Mouse (Mus musculus) gastrocnemius, adult 8-10 months (tissue): ENCODE measurements around the gene Slc35b4. TPM values are rescaled to one million over a fixed set of nuclear protein-coding genes. Genes with fewer than 3 reads are reported as not detected.

ENCODE experiments used
- DNase-seq, 2 experiments: peaks; one replicate each; pipeline ENCODE4 v3.0.0; 2022; ENCODE audit warnings: low spot score in 2 of 2
- total RNA-seq, 4 experiments: library from RNA; stranded (reverse); gene quantifications; 2 replicates each; pipeline ENCODE4 v1.2.4; 2022

Slc35b4 gene
- total RNA-seq, 4 experiments from 2014 or later = 7.4 to 9.8 (median 7.7) TPM

GRCm38 (mm10) chr6:34132391-34132790, 44.5 kb downstream of the Slc35b4 start:
- DNase-seq = no peak

GRCm38 (mm10) chr6:34129261-34129660, 47.6 kb downstream of the Slc35b4 start:
- no peak for DNase-seq

- DNase-seq = no peak
Measured at GRCm38 (mm10) chr6:34124401-34124800, 52.5 kb downstream of the Slc35b4 start.

GRCm38 (mm10) chr6:34116838-34117478, 60.0 kb downstream of the Slc35b4 start:
- no peak for DNase-seq

GRCm38 (mm10) chr6:34111406-34111805, 65.5 kb downstream of the Slc35b4 start:
- no peak for DNase-seq

GRCm38 (mm10) chr6:34110571-34110970, 66.3 kb downstream of the Slc35b4 start:
- no peak for DNase-seq

Other genes starting within 250 kb of the Slc35b4 start
- not detected for gene Lrguk, start 147.7 kb downstream of the Slc35b4 start, total RNA-seq
- 100 to 1,000 TPM; 178 to 217 (median 203) TPM for gene Akr1b3, start 140.4 kb upstream of the Slc35b4 start, total RNA-seq
- gene Akr1b8, start 177.0 kb upstream of the Slc35b4 start, total RNA-seq = 1 to 10 TPM; 1.3 to 2.4 (median 1.6) TPM
- gene Akr1b10, start 207.1 kb upstream of the Slc35b4 start, total RNA-seq = 10 to 100 TPM; 45.7 to 56.7 (median 53.0) TPM
- under 1 TPM in 1 of 4 experiments, not detected in 3; 0.97 TPM for gene Akr1b7, start 235.2 kb upstream of the Slc35b4 start, total RNA-seq